ENCODE assay signal across 8 mouse cellular contexts in genomic region chr17:15247546-15248416, GRCm38 (mm10).
DNase-seq lines count a peak whose midpoint lies in the region; ATAC-seq and TF ChIP-seq lines count a peak whose summit lies in the region.

No protein-coding gene starts in this region.

- peak; percentile 64; the same call in 1 of the 2 replicates for ATAC-seq in intestine, embryonic 16.5 days
- ATAC-seq in stomach, embryonic 16.5 days (ENCODE audit: insufficient read depth, low FRiP score) = peak; percentile 37; the same call in 1 of the 2 replicates

- no peaks in the 10 kb centered on the region for H3K36me3 ChIP-seq in intestine, embryonic 16.5 days (ENCODE audit: control insufficient read depth, insufficient read depth, low read length)
- H3K36me3 ChIP-seq in stomach, embryonic 16.5 days (ENCODE audit: control insufficient read depth, insufficient read depth, low read length) = no peaks in the 10 kb centered on the region

- no peaks in the 10 kb centered on the region; the same call in 1 of the 2 replicates for H3K27me3 ChIP-seq in intestine, embryonic 16.5 days (replicated peaks; ENCODE audit: control insufficient read depth, insufficient read depth, low read length)
- no peaks in the 10 kb centered on the region for H3K27me3 ChIP-seq in stomach, embryonic 16.5 days (ENCODE audit: control insufficient read depth, insufficient read depth, low read length)

- TF ChIP-seq CTCF in left cerebral cortex, adult 2 months (IDR thresholded peaks at IDR 0.05) = no peak

- WGBS in intestine, embryonic 16.5 days = 12% methylated on average over 20 of the region's 20 CpGs
- WGBS in stomach, embryonic 16.5 days = 11% methylated on average over 20 of the region's 20 CpGs

- intact Hi-C loops in left cerebral cortex, adult 2 months (cut with DNase I) = no loop called here

- DNase-seq in cerebellum, adult 11 months = peak; percentile 8
- no peak for DNase-seq in cerebellum, adult 9-10 months
- DNase-seq in right cerebral cortex, postnatal 10 days (ENCODE audit: low spot score in 2 of 2) = peak; percentile 39
- DNase-seq in right cerebral cortex, postnatal 36 days (ENCODE audit: low spot score in 2 of 2) = no peak
- no peak for DNase-seq in gastrocnemius, postnatal 25 days
- no peak for DNase-seq in left cerebral cortex, adult 2 months (ENCODE audit: extremely low spot score in 1 of 2, low spot score in 2 of 2)

- H3K4me3 ChIP-seq in intestine, embryonic 16.5 days (ENCODE audit: low read length) = no peak overlapping the region
- no peak overlapping the region for H3K4me3 ChIP-seq in stomach, embryonic 16.5 days (replicated peaks; ENCODE audit: low read length)
- no peak overlapping the region for H3K4me3 ChIP-seq in left cerebral cortex, adult 2 months

- H3K4me1 ChIP-seq in intestine, embryonic 16.5 days (ENCODE audit: control insufficient read depth, insufficient read depth, low read length) = peaks cover 4% of the 10 kb centered on the region; the same call in 1 of the 2 replicates
- peaks cover 4% of the 10 kb centered on the region; the same call in 1 of the 2 replicates for H3K4me1 ChIP-seq in stomach, embryonic 16.5 days (ENCODE audit: control insufficient read depth, insufficient read depth, low read length)

- no peak overlapping the region for H3K4me2 ChIP-seq in intestine, embryonic 16.5 days (ENCODE audit: low read depth, low read length)
- no peak overlapping the region for H3K4me2 ChIP-seq in stomach, embryonic 16.5 days (ENCODE audit: low read depth, low read length)

- no peak overlapping the region for H3K27ac ChIP-seq in intestine, embryonic 16.5 days (ENCODE audit: low read length)
- no peak overlapping the region for H3K27ac ChIP-seq in stomach, embryonic 16.5 days (ENCODE audit: low read length)
- no peak overlapping the region for H3K27ac ChIP-seq in left cerebral cortex, adult 2 months

- no peaks in the 10 kb centered on the region for H3K9me3 ChIP-seq in intestine, embryonic 16.5 days (ENCODE audit: control insufficient read depth, low read length)
- H3K9me3 ChIP-seq in stomach, embryonic 16.5 days (replicated peaks; ENCODE audit: control insufficient read depth, low read length) = no peaks in the 10 kb centered on the region

- no peak overlapping the region for H3K9ac ChIP-seq in intestine, embryonic 16.5 days (ENCODE audit: low read depth, low read length)
- H3K9ac ChIP-seq in stomach, embryonic 16.5 days (ENCODE audit: low read length) = no peak overlapping the region

Comparison
In these comparisons a context has a peak if more than half of its experiments do, and no peak if none do; other contexts are left out.
1. DNase-seq: peak in cerebellum, adult 11 months (single experiment) and right cerebral cortex, postnatal 10 days (2 of 2); none in cerebellum, adult 9-10 months (single experiment), right cerebral cortex, postnatal 36 days (0 of 2), gastrocnemius, postnatal 25 days (single experiment) and left cerebral cortex, adult 2 months (0 of 2).